Mouse (Mus musculus): ENCODE measurements at regions not wholly inside any gene's neighbourhood (a gene's known extent, or its start where the extent isn't known, plus 50 kb on each side); places are given as distances from the start of the nearest gene placed in this dataset.

GRCm38 (mm10) chr1:179906115-179906514 is 54.2 kb upstream of the Cdc42bpa start:
- no peaks in the 10 kb centered on the region for H3K4me1 ChIP-seq (ENCODE audit: control insufficient read depth in 1 of 2, insufficient read depth in 2 of 2, low read length in 2 of 2)
- H3K27me3 ChIP-seq (ENCODE audit: control insufficient read depth in 1 of 2, insufficient read depth in 2 of 2, low read length in 2 of 2) = no peaks in the 10 kb centered on the region
- no peak overlapping the region for H3K9ac ChIP-seq (ENCODE audit: control insufficient read depth, low read depth, low read length, poor library complexity, severe bottlenecking)
- no peak overlapping the region for H3K27ac ChIP-seq (ENCODE audit: control insufficient read depth, low read depth, low read length)
- no peaks in the 10 kb centered on the region for H3K9me3 ChIP-seq (replicated peaks; ENCODE audit: insufficient read depth, low read length)
- H3K79me2 ChIP-seq (ENCODE audit: control insufficient read depth, insufficient read depth, low read length, poor library complexity) = no peaks in the 10 kb centered on the region
- TF ChIP-seq TCF12 (IDR thresholded peaks at IDR 0.05; ENCODE audit: low read depth, low read length) (no peak), MYB (IDR thresholded peaks at IDR 0.05; ENCODE audit: low read depth, low read length) (no peak), ETS1 (IDR thresholded peaks at IDR 0.05; ENCODE audit: low read depth, low read length) (no peak), SMC3 (IDR thresholded peaks at IDR 0.05; ENCODE audit: low read depth, low read length) (no peak), CTCF (IDR thresholded peaks at IDR 0.05 in 2 of 3, conservative IDR thresholded peaks at IDR 0.05 in 1 of 3; ENCODE audit: control insufficient read depth in 1 of 3, insufficient read depth in 1 of 3, low read depth in 2 of 3, low read length in 3 of 3, poor library complexity in 1 of 3, severe bottlenecking in 1 of 3) (no peak), GATA1 (IDR thresholded peaks at IDR 0.05; ENCODE audit: low read depth, low read length) (no peak), BHLHE40 (IDR thresholded peaks at IDR 0.05; ENCODE audit: borderline replicate concordance, low read depth, low read length) (no peak)
- no peak overlapping the region for H3K4me3 ChIP-seq (ENCODE audit: control insufficient read depth in 1 of 2, insufficient read depth in 1 of 2, low read depth in 2 of 2, low read length in 2 of 2)
- DNase-seq (ENCODE audit: low read depth, low spot score) = peak; percentile 61
- no peaks in the 10 kb centered on the region for H3K36me3 ChIP-seq (ENCODE audit: control insufficient read depth in 1 of 2, insufficient read depth in 2 of 2, low read length in 2 of 2)

DNA sequence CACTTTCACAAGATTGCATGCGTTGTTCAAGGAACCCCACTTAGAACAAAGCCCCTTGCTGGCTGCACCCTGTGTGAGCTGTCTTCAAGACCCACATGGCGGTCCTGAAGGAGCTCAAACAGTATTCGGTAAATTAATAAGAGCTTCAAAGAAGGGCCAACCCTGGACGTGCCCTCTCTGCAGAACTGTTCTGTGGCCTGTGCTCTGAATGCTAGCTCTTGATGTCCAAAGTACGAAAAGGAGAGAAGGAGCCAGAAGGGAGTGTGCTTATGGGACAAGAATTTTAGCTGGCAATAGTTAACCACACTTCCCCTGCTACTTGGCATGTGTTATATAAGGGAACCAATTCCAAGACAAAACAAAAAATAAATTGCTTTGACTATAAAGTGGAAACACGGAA is 67.6 kb upstream of the Cdc42bpa start:
- Histone ChIP-seq H3K27ac (ENCODE audit: control insufficient read depth, low read depth, low read length) (no peak overlapping the region), H3K36me3 (ENCODE audit: control insufficient read depth in 1 of 2, insufficient read depth in 2 of 2, low read length in 2 of 2) (no peaks in the 10 kb centered on the region), H3K4me1 (ENCODE audit: control insufficient read depth in 1 of 2, insufficient read depth in 2 of 2, low read length in 2 of 2) (no peaks in the 10 kb centered on the region), H3K79me2 (ENCODE audit: control insufficient read depth, insufficient read depth, low read length, poor library complexity) (no peaks in the 10 kb centered on the region), H3K9me3 (replicated peaks; ENCODE audit: insufficient read depth, low read length) (no peaks in the 10 kb centered on the region), H3K9ac (ENCODE audit: control insufficient read depth, low read depth, low read length, poor library complexity, severe bottlenecking) (no peak overlapping the region), H3K27me3 (ENCODE audit: control insufficient read depth in 1 of 2, insufficient read depth in 2 of 2, low read length in 2 of 2) (no peaks in the 10 kb centered on the region; a peak in 1 of 4 replicates), H3K4me3 (ENCODE audit: control insufficient read depth in 1 of 2, insufficient read depth in 1 of 2, low read depth in 2 of 2, low read length in 2 of 2) (no peak overlapping the region)
- DNase-seq (ENCODE audit: low read depth, low spot score) = no peak
- TF ChIP-seq GABPA (IDR thresholded peaks at IDR 0.05; ENCODE audit: low read depth, low read length) = no peak
- TF ChIP-seq SMC3 (IDR thresholded peaks at IDR 0.05; ENCODE audit: low read depth, low read length) = no peak
- TF ChIP-seq ZNF384 (IDR thresholded peaks at IDR 0.05; ENCODE audit: low read depth, low read length) = no peak
- no peak for TF ChIP-seq POLR2AphosphoS2 (IDR thresholded peaks at IDR 0.05; ENCODE audit: low read length)
- no peak for TF ChIP-seq HCFC1 (IDR thresholded peaks at IDR 0.05; ENCODE audit: low read depth, low read length)

DNA sequence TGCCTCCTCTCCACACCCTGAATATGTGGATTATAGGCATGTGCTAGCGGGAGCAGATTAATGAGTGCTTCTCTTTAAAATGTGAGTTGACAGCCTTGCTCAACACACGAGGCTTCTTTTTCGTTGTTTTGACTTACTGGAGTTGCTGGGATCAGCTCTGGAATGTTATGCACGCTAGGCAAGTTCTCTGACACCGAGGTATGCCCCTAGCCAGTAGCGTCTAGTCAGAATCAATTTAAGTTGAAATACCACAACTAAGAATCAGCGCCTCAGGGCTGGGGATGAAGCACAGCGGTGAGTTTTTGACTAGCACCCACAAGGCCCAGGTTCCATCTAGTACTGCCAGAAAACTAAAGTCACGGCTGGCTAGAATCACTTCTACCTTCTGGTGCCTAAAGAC is 72.4 kb upstream of the Cdc42bpa start:
- Histone ChIP-seq H3K27ac (ENCODE audit: control insufficient read depth, low read depth, low read length) (no peak overlapping the region), H3K4me3 (ENCODE audit: control insufficient read depth in 1 of 2, insufficient read depth in 1 of 2, low read depth in 2 of 2, low read length in 2 of 2) (no peak overlapping the region), H3K4me1 (ENCODE audit: control insufficient read depth in 1 of 2, insufficient read depth in 2 of 2, low read length in 2 of 2) (no peaks in the 10 kb centered on the region), H3K36me3 (ENCODE audit: control insufficient read depth in 1 of 2, insufficient read depth in 2 of 2, low read length in 2 of 2) (no peaks in the 10 kb centered on the region), H3K9ac (ENCODE audit: control insufficient read depth, low read depth, low read length, poor library complexity, severe bottlenecking) (no peak overlapping the region), H3K9me3 (replicated peaks; ENCODE audit: insufficient read depth, low read length) (no peaks in the 10 kb centered on the region), H3K27me3 (ENCODE audit: control insufficient read depth in 1 of 2, insufficient read depth in 2 of 2, low read length in 2 of 2) (no peaks in the 10 kb centered on the region; a peak in 1 of 4 replicates), H3K79me2 (ENCODE audit: control insufficient read depth, insufficient read depth, low read length, poor library complexity) (no peaks in the 10 kb centered on the region)
- no peak for DNase-seq (ENCODE audit: low read depth, low spot score)
- TF ChIP-seq ZC3H11A (IDR thresholded peaks at IDR 0.05; ENCODE audit: low read depth, low read length) (no peak), POLR2AphosphoS2 (IDR thresholded peaks at IDR 0.05; ENCODE audit: low read length) (no peak), NELFE (IDR thresholded peaks at IDR 0.05; ENCODE audit: low read depth, low read length) (no peak), MEF2A (IDR thresholded peaks at IDR 0.05; ENCODE audit: extremely low read depth, insufficient replicate concordance, low read depth, low read length, poor library complexity, severe bottlenecking) (no peak)

All from MEL (cell line).